Mouse (Mus musculus) embryonic facial prominence, embryonic 12.5 days (tissue): ENCODE results near the gene Etfbkmt. TPM values are rescaled to one million over a fixed set of nuclear protein-coding genes. Genes with fewer than 3 reads are reported as not detected.

Experiments
- ATAC-seq: fragments of 200-750 bp; cut with Nextera tagmentation; 2 replicates; pipeline ENCODE4 v1.8.0; 2017; ENCODE audit not compliant: insufficient number of reproducible peaks, insufficient read depth, low FRiP score, low TSS enrichment
- H3K27ac ChIP-seq: fragments of 300-500 bp; sonication (generic); 2 replicates; pipeline ENCODE4 v1.5.1; 2016; ENCODE audit warnings: mild to moderate bottlenecking
- H3K27me3 ChIP-seq: fragments of 300-500 bp; sonication (generic); 2 replicates; pipeline ENCODE4 v1.6.1; 2016; ENCODE audit warnings: mild to moderate bottlenecking, moderate library complexity
- H3K36me3 ChIP-seq: fragments of 300-500 bp; sonication (generic); 2 replicates; pipeline ENCODE4 v1.6.1; 2016; ENCODE audit warnings: mild to moderate bottlenecking
- H3K4me1 ChIP-seq: fragments of 300-500 bp; sonication (generic); 2 replicates; pipeline ENCODE4 v1.6.1; 2016
- H3K4me2 ChIP-seq: fragments of 300-500 bp; sonication (generic); replicated peaks from 2 replicates; pipeline ENCODE4 v1.6.1; 2016; ENCODE audit warnings: mild to moderate bottlenecking, moderate library complexity
- H3K4me3 ChIP-seq: fragments of 300-500 bp; sonication (generic); 2 replicates; pipeline ENCODE4 v1.5.1; 2016; ENCODE audit warnings: mild to moderate bottlenecking
- H3K9ac ChIP-seq: fragments of 300-500 bp; sonication (generic); 2 replicates; pipeline ENCODE4 v1.6.1; 2016; ENCODE audit warnings: mild to moderate bottlenecking, moderate library complexity
- H3K9me3 ChIP-seq: fragments of 300-500 bp; sonication (generic); 2 replicates; pipeline ENCODE4 v1.6.1; 2016; ENCODE audit warnings: mild to moderate bottlenecking, moderate library complexity
- WGBS: fragments of 180-500 bp; shearing (Covaris S2); methylation state at CpG from one replicate; pipeline ENCODE4 v1.1.7; 2016; 5-methylcytosine and 5-hydroxymethylcytosine counted together
- polyA plus RNA-seq: library from polyadenylated mRNA; unstranded; fragments of >200 nt; fragmentation: Nextera tagmentation; extraction: Ambion mirVana; gene quantifications from 2 replicates; pipeline ENCODE4 v1.2.1, GENCODE M21; 2016

Gene Etfbkmt
- polyA plus RNA-seq, 1 experiment from 2014 or later = 15.2 TPM

- Histone ChIP-seq H3K4me2 (no peak overlapping the region), H3K27ac (no peak overlapping the region), H3K9me3 (no peaks in the 10 kb centered on the region), H3K9ac (no peak overlapping the region), H3K36me3 (no peaks in the 10 kb centered on the region), H3K27me3 (no peaks in the 10 kb centered on the region), H3K4me1 (0 out of 2 replicates have a peak, but pooled peaks cover 3% of the 10 kb centered on the region), H3K4me3 (no peak overlapping the region)
- WGBS = 77% methylated on average over 6 of the region's 6 CpGs
- no peak for ATAC-seq
Measured at GRCm38 (mm10) chr6:149135631-149136030, 4.0 kb upstream of the Etfbkmt start.

- 51% methylated on average over 2 of the region's 2 CpGs for WGBS
- ATAC-seq = no peak
- H3K36me3 ChIP-seq = no peaks in the 10 kb centered on the region
Measured at GRCm38 (mm10) chr6:149137936-149138335, 1.7 kb upstream of the Etfbkmt start.

GRCm38 (mm10) chr6:149139011-149139410 is 638 bp upstream of the Etfbkmt start:
- Histone ChIP-seq H3K4me3 (no peak overlapping the region), H3K27ac (no peak overlapping the region), H3K36me3 (0 out of 2 replicates have a peak, but pooled peaks cover under 1% of the 10 kb centered on the region), H3K9me3 (no peaks in the 10 kb centered on the region), H3K27me3 (no peaks in the 10 kb centered on the region), H3K9ac (no peak overlapping the region), H3K4me1 (0 out of 2 replicates have a peak, but pooled peaks cover 3% of the 10 kb centered on the region), H3K4me2 (no peak overlapping the region)
- 90% methylated on average over 3 of the region's 3 CpGs for WGBS
- ATAC-seq = no peak

More at GRCm38 (mm10) chr6:149137936-149138335, 1.7 kb upstream of the Etfbkmt start:
- Histone ChIP-seq H3K27ac (no peak overlapping the region), H3K4me2 (no peak overlapping the region), H3K4me1 (0 out of 2 replicates have a peak, but pooled peaks cover 3% of the 10 kb centered on the region), H3K4me3 (no peak overlapping the region), H3K27me3 (no peaks in the 10 kb centered on the region), H3K9ac (no peak overlapping the region), H3K9me3 (no peaks in the 10 kb centered on the region)

GRCm38 (mm10) chr6:149141393-149142173 is 1.9 kb downstream of the Etfbkmt start:
- Histone ChIP-seq H3K4me2 (peak overlapping the region; percentile 61), H3K27ac (peak overlapping the region; percentile 62), H3K9me3 (no peaks in the 10 kb centered on the region), H3K4me1 (no peaks in the 10 kb centered on the region), H3K4me3 (peak overlapping the region; percentile 51), H3K9ac (peak overlapping the region; percentile 60), H3K36me3 (peaks cover 9% of the 10 kb centered on the region), H3K27me3 (no peaks in the 10 kb centered on the region)
- WGBS = 7% methylated on average over 36 of the region's 36 CpGs
- ATAC-seq = peak; percentile 92

GRCm38 (mm10) chr6:149145143-149145542 is 5.5 kb downstream of the Etfbkmt start:
- no peak overlapping the region for H3K27ac ChIP-seq
- ATAC-seq = no peak
- H3K27me3 ChIP-seq = no peaks in the 10 kb centered on the region
- H3K4me1 ChIP-seq = no peaks in the 10 kb centered on the region
- peaks cover 9% of the 10 kb centered on the region for H3K36me3 ChIP-seq
- H3K9ac ChIP-seq = no peak overlapping the region
- H3K9me3 ChIP-seq = no peaks in the 10 kb centered on the region
- WGBS = 94% methylated on average over 1 of the region's 1 CpGs
- H3K4me3 ChIP-seq = no peak overlapping the region
- no peak overlapping the region for H3K4me2 ChIP-seq

- Histone ChIP-seq H3K27ac (no peak overlapping the region), H3K9me3 (no peaks in the 10 kb centered on the region), H3K27me3 (no peaks in the 10 kb centered on the region), H3K36me3 (peaks cover 9% of the 10 kb centered on the region), H3K4me1 (no peaks in the 10 kb centered on the region), H3K9ac (no peak overlapping the region), H3K4me2 (no peak overlapping the region), H3K4me3 (no peak overlapping the region)
- 85% methylated on average over 7 of the region's 7 CpGs for WGBS
- no peak for ATAC-seq
Measured at GRCm38 (mm10) chr6:149148436-149149229, 9.0 kb downstream of the Etfbkmt start.

- Histone ChIP-seq H3K4me2 (no peak overlapping the region), H3K4me3 (no peak overlapping the region), H3K27me3 (no peaks in the 10 kb centered on the region), H3K27ac (no peak overlapping the region), H3K4me1 (peaks cover 11% of the 10 kb centered on the region), H3K9ac (no peak overlapping the region), H3K36me3 (peaks cover 10% of the 10 kb centered on the region; the same call in 1 of the 2 replicates), H3K9me3 (no peaks in the 10 kb centered on the region)
- 96% methylated on average over 2 of the region's 2 CpGs for WGBS
- ATAC-seq = no peak
Measured at GRCm38 (mm10) chr6:149152119-149152518, 12.5 kb downstream of the Etfbkmt start.

- Histone ChIP-seq H3K4me3 (no peak overlapping the region), H3K36me3 (peaks cover 19% of the 10 kb centered on the region; the same call in 1 of the 2 replicates), H3K27me3 (no peaks in the 10 kb centered on the region), H3K4me1 (peaks cover 11% of the 10 kb centered on the region), H3K9me3 (no peaks in the 10 kb centered on the region), H3K27ac (no peak overlapping the region), H3K4me2 (no peak overlapping the region), H3K9ac (no peak overlapping the region)
- 39% methylated on average over 6 of the region's 6 CpGs for WGBS
- ATAC-seq = no peak
Measured at GRCm38 (mm10) chr6:149153473-149154115, 13.9 kb downstream of the Etfbkmt start.

- peaks cover 24% of the 10 kb centered on the region for H3K36me3 ChIP-seq
- H3K4me1 ChIP-seq = peaks cover 11% of the 10 kb centered on the region
- WGBS = 24% methylated on average over 8 of the region's 8 CpGs
- no peak overlapping the region for H3K4me2 ChIP-seq
- H3K9ac ChIP-seq = no peak overlapping the region
- no peaks in the 10 kb centered on the region for H3K27me3 ChIP-seq
- no peaks in the 10 kb centered on the region for H3K9me3 ChIP-seq
- H3K4me3 ChIP-seq = no peak overlapping the region
- H3K27ac ChIP-seq = no peak overlapping the region
- ATAC-seq = no peak
Measured at GRCm38 (mm10) chr6:149154116-149155030, 14.7 kb downstream of the Etfbkmt start.

GRCm38 (mm10) chr6:149155031-149155841 is 15.6 kb downstream of the Etfbkmt start:
- WGBS = 69% methylated on average over 3 of the region's 3 CpGs
- no peak overlapping the region for H3K9ac ChIP-seq
- no peak for ATAC-seq
- no peak overlapping the region for H3K4me2 ChIP-seq
- no peak overlapping the region for H3K4me3 ChIP-seq
- H3K36me3 ChIP-seq = peaks cover 24% of the 10 kb centered on the region
- H3K4me1 ChIP-seq = peaks cover 11% of the 10 kb centered on the region
- H3K9me3 ChIP-seq = no peaks in the 10 kb centered on the region
- no peak overlapping the region for H3K27ac ChIP-seq
- no peaks in the 10 kb centered on the region for H3K27me3 ChIP-seq
